Mouse (Mus musculus) hindbrain, embryonic 11.5 days (tissue): ENCODE measurements around the gene Pip5k1b. TPM values are rescaled to one million over a fixed set of nuclear protein-coding genes. Genes with fewer than 3 reads are reported as not detected.
A peak's percentile ranks its signal among the peaks of the same experiment; 100 is the strongest.

ENCODE experiments used
- ATAC-seq: fragments of 200-750 bp; cut with Nextera tagmentation; 2 replicates; pipeline ENCODE4 v1.8.0; 2017; ENCODE audit warnings: mild to moderate bottlenecking, moderate TSS enrichment, moderate library complexity; ENCODE audit not compliant: low FRiP score
- DNase-seq: peaks from one replicate; pipeline ENCODE4 v3.0.0-alpha.2; 2015; ENCODE audit warnings: low spot score
- H3K27ac ChIP-seq: fragments of 300-500 bp; sonication (generic); 2 replicates; pipeline ENCODE4 v1.5.1; 2014; ENCODE audit warnings: mild to moderate bottlenecking, low read depth, low read length
- H3K27me3 ChIP-seq: fragments of 300-500 bp; sonication (generic); 2 replicates; pipeline ENCODE4 v1.6.1; 2014; ENCODE audit warnings: mild to moderate bottlenecking, low read length, moderate library complexity, mixed read lengths; ENCODE audit not compliant: control insufficient read depth, insufficient read depth
- H3K36me3 ChIP-seq: fragments of 300-500 bp; sonication (generic); 2 replicates; pipeline ENCODE4 v1.6.1; 2014; ENCODE audit warnings: mild to moderate bottlenecking, low read length, moderate library complexity, mixed read lengths; ENCODE audit not compliant: control insufficient read depth, insufficient read depth
- H3K4me1 ChIP-seq: fragments of 300-500 bp; sonication (generic); replicated peaks from 2 replicates; pipeline ENCODE4 v1.6.1; 2014; ENCODE audit warnings: low read length, mixed read lengths; ENCODE audit not compliant: control insufficient read depth, insufficient read depth
- H3K4me2 ChIP-seq: fragments of 300-500 bp; sonication (generic); replicated peaks from 2 replicates; pipeline ENCODE4 v1.6.1; 2014; ENCODE audit warnings: mild to moderate bottlenecking, low read depth, low read length
- H3K4me3 ChIP-seq: fragments of 300-500 bp; sonication (generic); 2 replicates; pipeline ENCODE4 v1.5.1; 2014; ENCODE audit warnings: low read depth, low read length
- H3K9ac ChIP-seq: fragments of 300-500 bp; sonication (generic); 2 replicates; pipeline ENCODE4 v1.6.1; 2014; ENCODE audit warnings: low read depth, low read length
- H3K9me3 ChIP-seq: fragments of 300-500 bp; sonication (generic); 2 replicates; pipeline ENCODE4 v1.6.1; 2016; ENCODE audit warnings: low read length; ENCODE audit not compliant: control insufficient read depth
- WGBS: fragments of 180-500 bp; shearing (Covaris S2); extraction: QIAGEN DNeasy Blood & Tissue Kit; methylation state at CpG from one replicate; pipeline ENCODE4 v1.1.7; 2014; 5-methylcytosine and 5-hydroxymethylcytosine counted together
- polyA plus RNA-seq: library from polyadenylated mRNA; unstranded; fragments of >200 nt; fragmentation: Nextera tagmentation; extraction: Ambion mirVana; gene quantifications from 2 replicates; pipeline ENCODE4 v1.2.1, GENCODE M21; 2014

Pip5k1b gene
- polyA plus RNA-seq, 1 experiment from 2014 or later: 2.0 TPM

- no peaks in the 10 kb centered on the region for H3K36me3 ChIP-seq
- peaks cover 2% of the 10 kb centered on the region; the same call in 1 of the 2 replicates for H3K4me1 ChIP-seq
- H3K9ac ChIP-seq: peak within 1 kb of the TSS; percentile 92
- no peaks in the 10 kb centered on the region for H3K9me3 ChIP-seq
- WGBS: under 1% methylated on average over 81 of the region's 92 CpGs
- ATAC-seq (peak; percentile 97), DNase-seq (peak; percentile 97)
- peak within 1 kb of the TSS; percentile 89 for H3K27ac ChIP-seq
- H3K4me3 ChIP-seq: peak within 1 kb of the TSS; percentile 84
- H3K27me3 ChIP-seq: no peaks in the 10 kb centered on the region
- peak within 1 kb of the TSS; percentile 78 for H3K4me2 ChIP-seq
These were observed 78.5 kb downstream of the Pip5k1b start, which contains the start of gene Fam122a for GRCm38 (mm10) chr19:24476929-24477882. TSS of gene Fam122a (minus strand) at chr19:24477356.

GRCm38 (mm10) chr19:24476461-24476860, 79.2 kb downstream of the Pip5k1b start:
- Histone ChIP-seq H3K9me3 (no peaks in the 10 kb centered on the region), H3K27ac (peak overlapping the region; percentile 89), H3K4me3 (peak overlapping the region; percentile 84), H3K4me2 (peak overlapping the region; percentile 78), H3K4me1 (peaks cover 2% of the 10 kb centered on the region; the same call in 1 of the 2 replicates), H3K36me3 (no peaks in the 10 kb centered on the region), H3K9ac (peak overlapping the region; percentile 92), H3K27me3 (no peaks in the 10 kb centered on the region)
- ATAC-seq (no peak), DNase-seq (no peak)
- 0% methylated on average over 11 of the region's 11 CpGs for WGBS

GRCm38 (mm10) chr19:24475281-24475680, 80.4 kb downstream of the Pip5k1b start:
- WGBS: 87% methylated on average over 6 of the region's 6 CpGs
- Histone ChIP-seq H3K4me3 (no peak overlapping the region), H3K27me3 (no peaks in the 10 kb centered on the region), H3K9me3 (no peaks in the 10 kb centered on the region), H3K27ac (no peak overlapping the region), H3K4me1 (peaks cover 2% of the 10 kb centered on the region; the same call in 1 of the 2 replicates), H3K4me2 (no peak overlapping the region), H3K36me3 (no peaks in the 10 kb centered on the region), H3K9ac (no peak overlapping the region)
- DNase-seq (no peak), ATAC-seq (no peak)

GRCm38 (mm10) chr19:24472512-24472911, 83.2 kb downstream of the Pip5k1b start:
- Histone ChIP-seq H3K36me3 (no peaks in the 10 kb centered on the region), H3K27me3 (no peaks in the 10 kb centered on the region), H3K9ac (no peak overlapping the region), H3K9me3 (no peaks in the 10 kb centered on the region), H3K4me3 (no peak overlapping the region), H3K4me2 (no peak overlapping the region), H3K4me1 (no peaks in the 10 kb centered on the region), H3K27ac (no peak overlapping the region)
- no peak for ATAC-seq
- no peak for DNase-seq
- WGBS: 93% methylated on average over 5 of the region's 5 CpGs

- Histone ChIP-seq H3K27ac (no peak overlapping the region), H3K4me3 (no peak overlapping the region), H3K9me3 (no peaks in the 10 kb centered on the region), H3K4me2 (no peak overlapping the region), H3K9ac (no peak overlapping the region), H3K27me3 (no peaks in the 10 kb centered on the region), H3K36me3 (no peaks in the 10 kb centered on the region), H3K4me1 (no peaks in the 10 kb centered on the region)
- no peak for DNase-seq
- no peak for ATAC-seq
- 89% methylated on average over 6 of the region's 6 CpGs for WGBS
These were observed 84.1 kb downstream of the Pip5k1b start for GRCm38 (mm10) chr19:24471538-24471937.

GRCm38 (mm10) chr19:24469216-24469615, 86.5 kb downstream of the Pip5k1b start:
- H3K4me2 ChIP-seq: no peak overlapping the region
- no peaks in the 10 kb centered on the region for H3K36me3 ChIP-seq
- ATAC-seq: no peak
- no peaks in the 10 kb centered on the region for H3K4me1 ChIP-seq
- DNase-seq: no peak
- H3K27me3 ChIP-seq: no peaks in the 10 kb centered on the region
- no peak overlapping the region for H3K27ac ChIP-seq
- no peaks in the 10 kb centered on the region for H3K9me3 ChIP-seq
- 62% methylated on average over 4 of the region's 4 CpGs for WGBS
- H3K9ac ChIP-seq: no peak overlapping the region
- no peak overlapping the region for H3K4me3 ChIP-seq

GRCm38 (mm10) chr19:24468616-24469015, 87.1 kb downstream of the Pip5k1b start:
- Histone ChIP-seq H3K4me3 (no peak overlapping the region), H3K27me3 (no peaks in the 10 kb centered on the region), H3K36me3 (no peaks in the 10 kb centered on the region), H3K9ac (no peak overlapping the region), H3K9me3 (no peaks in the 10 kb centered on the region), H3K4me1 (no peaks in the 10 kb centered on the region), H3K4me2 (no peak overlapping the region), H3K27ac (no peak overlapping the region)
- DNase-seq: no peak
- WGBS: 75% methylated on average over 3 of the region's 3 CpGs
- no peak for ATAC-seq

GRCm38 (mm10) chr19:24463011-24463410, 92.7 kb downstream of the Pip5k1b start:
- Histone ChIP-seq H3K27me3 (no peaks in the 10 kb centered on the region), H3K27ac (no peak overlapping the region), H3K4me2 (no peak overlapping the region), H3K36me3 (no peaks in the 10 kb centered on the region), H3K9me3 (no peaks in the 10 kb centered on the region), H3K4me1 (no peaks in the 10 kb centered on the region), H3K9ac (no peak overlapping the region), H3K4me3 (no peak overlapping the region)
- DNase-seq: no peak
- ATAC-seq: no peak
- WGBS: 98% methylated on average over 2 of the region's 3 CpGs
